Mouse (Mus musculus): ENCODE results near the gene Sbf2.
A peak's percentile ranks its signal among the peaks of the same experiment; 100 is the strongest.
"Not testable (repeated sequence)": the region's sequence is repeated elsewhere in the genome, so short reads cannot be mapped to it uniquely, and the experiment has no call there.

Sbf2 gene

DNA sequence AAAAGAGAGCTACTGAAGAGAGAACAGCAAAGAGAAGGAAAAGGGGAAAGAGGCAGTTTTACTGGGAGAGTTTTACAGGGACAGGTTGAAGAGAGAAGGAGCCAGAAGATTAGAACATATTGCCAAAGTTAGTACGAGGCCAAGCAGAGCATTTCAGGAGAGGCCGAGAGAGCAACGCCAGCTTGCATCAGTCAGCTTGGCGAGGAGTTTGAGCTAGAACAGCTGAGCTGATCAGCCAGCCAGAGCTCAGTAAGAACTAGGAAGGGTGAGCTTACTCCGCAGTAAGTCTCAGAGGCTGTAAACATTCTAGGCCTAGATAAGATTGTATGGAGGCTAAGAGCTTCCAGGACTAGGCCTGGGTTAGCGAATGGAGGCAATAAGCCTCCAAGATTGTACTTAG lies 222.1 kb downstream of the Sbf2 start:
- no peak for DNase-seq (ENCODE audit: low spot score in 2 of 2)

DNA sequence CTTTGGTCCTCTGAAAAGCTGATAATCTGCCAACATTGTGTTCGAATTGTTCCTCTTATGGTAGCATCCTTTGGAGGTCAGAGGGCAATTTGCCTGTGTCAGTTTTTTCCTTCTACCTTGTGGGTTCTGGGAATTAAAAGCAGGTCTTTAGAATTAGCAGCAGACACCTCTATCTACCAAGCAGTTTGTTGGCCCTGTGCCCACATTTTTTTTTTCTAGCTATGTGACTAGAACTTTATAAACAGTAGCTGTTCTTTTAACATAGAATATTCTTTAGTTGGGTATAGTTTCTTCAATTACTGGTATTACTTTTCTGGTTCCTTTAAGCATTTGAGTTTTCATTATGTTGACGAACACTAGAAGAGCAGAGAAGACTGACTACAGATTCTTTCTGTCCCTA lies 223.1 kb downstream of the Sbf2 start:
- DNase-seq (ENCODE audit: low spot score in 2 of 2): no peak

DNA sequence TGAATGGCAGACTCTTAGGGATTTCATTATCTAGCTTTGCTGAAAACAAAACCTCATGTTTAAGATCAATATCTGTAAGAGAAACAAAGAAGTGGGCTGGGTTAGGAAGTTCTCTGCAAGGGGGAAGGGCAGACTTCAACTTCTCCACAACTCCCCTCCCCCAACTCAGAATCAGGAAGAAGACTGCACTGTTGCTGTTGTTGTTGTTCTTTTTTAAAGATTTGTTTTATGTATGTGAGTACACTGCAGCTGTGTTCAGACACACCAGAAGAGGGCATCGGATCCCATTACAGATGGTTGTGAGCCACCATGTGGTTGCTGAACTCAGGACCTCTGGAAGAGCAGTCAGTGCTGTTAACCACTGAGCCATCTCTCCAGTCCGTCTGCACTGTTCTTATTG lies 225.8 kb downstream of the Sbf2 start:
- not testable (repeated sequence) for DNase-seq (ENCODE audit: low spot score in 2 of 2)

DNA sequence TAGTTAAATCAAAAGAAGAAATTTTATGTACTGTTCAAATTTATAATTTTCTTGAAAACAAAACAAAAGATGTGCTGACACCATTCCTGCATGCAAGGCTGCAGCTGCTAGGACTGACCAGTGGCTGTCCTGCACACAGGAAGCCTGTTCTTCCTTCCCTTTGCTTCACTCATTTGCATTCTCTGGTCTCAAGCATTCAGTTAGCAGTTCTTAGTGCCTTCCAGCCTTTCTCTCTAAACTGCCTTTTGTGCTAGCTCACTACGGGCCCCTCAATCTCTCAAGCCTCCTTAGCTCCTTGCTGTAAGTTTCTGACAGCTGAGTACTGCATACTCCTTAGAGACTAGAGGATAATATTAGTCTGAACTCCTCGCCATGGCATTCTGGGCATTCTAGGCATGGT lies 227.2 kb downstream of the Sbf2 start:
- DNase-seq (ENCODE audit: low spot score in 2 of 2): no peak

DNA sequence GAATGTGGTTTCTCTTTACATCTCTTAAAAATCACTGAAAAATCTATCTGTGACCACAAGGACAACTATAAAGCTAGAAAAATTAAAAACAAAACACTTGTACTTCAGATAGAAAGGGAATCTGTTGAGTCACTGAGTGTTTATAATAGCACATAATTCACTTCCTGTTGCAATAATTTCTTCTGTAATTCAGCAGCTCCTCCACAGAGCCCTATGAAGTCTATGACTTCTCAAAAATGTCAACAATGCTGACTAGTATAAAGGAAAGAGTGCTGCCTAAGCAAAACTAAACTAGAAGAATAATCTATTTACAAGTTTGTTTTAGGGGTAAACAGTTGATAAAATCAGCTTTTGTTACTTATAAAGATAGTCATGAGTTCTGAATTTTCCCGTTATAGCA lies 229.2 kb downstream of the Sbf2 start:
- DNase-seq (ENCODE audit: low spot score in 2 of 2): no peak

DNA sequence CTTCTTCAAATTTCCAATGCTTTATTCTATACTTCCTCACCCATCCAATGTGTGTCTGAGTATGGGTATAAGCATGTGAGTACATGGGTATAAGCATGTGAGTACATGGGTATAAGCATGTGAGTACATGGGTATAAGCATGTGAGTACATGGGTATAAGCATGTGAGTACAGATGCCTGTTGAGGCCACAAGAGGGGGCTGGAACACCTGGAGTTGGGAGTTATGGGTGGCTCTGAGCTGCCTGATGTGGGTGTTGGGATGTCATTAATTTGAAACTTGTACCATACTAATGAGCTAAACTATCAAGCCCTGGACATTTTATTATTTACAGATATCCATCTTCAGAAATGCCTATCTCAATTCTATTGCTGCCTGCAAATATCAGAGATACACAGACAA lies 230.4 kb downstream of the Sbf2 start:
- no peak for DNase-seq (ENCODE audit: low spot score in 2 of 2)

DNA sequence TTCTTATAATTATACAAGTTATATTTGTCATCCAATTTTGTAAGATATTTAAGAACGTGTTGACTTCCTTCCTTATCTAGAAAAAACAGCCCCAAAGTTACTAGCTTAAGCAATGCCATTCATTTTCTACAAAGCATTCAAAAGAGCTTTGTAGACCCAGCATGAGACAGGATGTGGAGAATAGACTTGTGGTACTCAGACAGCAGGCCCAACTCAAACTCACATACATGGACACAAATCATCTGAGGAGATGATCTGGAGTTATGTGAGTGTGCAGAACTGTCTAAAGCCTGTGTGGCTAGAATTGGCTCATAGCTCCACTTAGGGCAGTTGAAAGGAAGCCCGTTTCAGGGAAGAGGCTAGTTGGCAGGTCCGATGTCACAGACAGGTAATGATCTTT lies 233.1 kb downstream of the Sbf2 start:
- DNase-seq (ENCODE audit: low spot score in 2 of 2): no peak

DNA sequence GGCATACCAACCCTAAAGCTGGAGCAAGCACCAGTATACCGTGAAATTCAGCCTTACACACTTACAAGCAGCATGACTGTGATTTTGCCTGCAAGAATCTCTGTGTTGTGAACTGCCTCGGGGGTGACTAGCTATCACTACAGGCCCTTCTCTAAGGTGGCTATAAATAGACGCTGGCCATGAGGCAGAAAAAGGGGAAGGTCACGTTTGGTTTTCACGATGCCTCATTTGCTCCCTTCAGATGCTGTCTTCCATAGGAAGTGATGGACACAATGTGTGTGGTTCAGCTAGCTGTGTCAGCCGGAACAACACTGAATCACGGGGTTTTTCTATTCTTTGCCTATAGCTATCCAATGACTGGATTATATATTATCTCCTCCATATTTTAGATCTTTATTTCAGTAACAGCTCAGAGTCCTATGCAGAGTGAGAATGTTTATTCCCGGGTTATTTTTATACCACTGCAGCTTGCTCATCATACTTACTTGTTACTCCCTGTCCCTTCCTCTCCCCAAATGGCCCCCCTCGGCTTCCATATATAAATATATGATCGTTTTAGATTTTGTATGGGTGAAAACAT lies 235.3 kb downstream of the Sbf2 start:
- DNase-seq (ENCODE audit: low spot score in 2 of 2): peak; percentile 15 to 18

DNA sequence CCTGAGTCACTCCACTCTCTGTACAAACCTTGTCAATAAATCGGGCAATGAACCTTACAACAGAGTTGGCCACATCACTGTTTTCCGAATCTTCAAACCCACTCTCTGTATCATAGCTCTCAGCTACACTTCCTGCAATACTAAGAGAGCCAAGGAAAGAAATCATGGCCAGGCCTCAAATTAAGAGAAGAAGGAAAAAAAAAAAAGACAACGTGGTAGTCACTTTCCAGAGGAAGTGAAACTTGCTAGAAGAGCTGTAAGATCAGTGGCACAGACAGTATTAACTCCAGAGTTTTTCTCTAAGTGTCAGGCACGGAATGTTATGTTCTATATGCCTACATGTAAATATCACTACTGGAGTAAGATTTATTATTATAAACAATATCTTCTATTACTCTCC lies 242.2 kb downstream of the Sbf2 start:
- DNase-seq (ENCODE audit: low spot score in 2 of 2): no peak

DNA sequence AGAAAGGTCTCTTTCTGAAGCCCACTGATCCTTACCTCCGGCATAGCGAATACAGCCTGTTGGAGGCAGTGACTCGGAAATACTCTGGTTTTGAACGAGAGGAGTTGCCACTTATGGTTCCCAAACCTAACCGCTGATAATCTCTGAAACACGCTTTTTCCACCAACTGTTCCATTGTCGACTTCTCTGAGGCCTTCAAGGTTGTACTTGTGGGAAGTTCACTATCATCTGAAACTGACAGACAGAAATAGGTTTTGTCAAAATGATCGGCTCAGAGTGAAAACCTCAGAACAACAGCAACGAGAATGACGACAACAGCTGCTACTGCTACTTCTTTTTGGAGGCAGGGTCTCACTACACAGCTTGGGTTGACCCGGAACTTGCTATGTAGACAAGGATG lies 252.7 kb downstream of the Sbf2 start:
- DNase-seq (ENCODE audit: low spot score in 2 of 2): no peak

DNA sequence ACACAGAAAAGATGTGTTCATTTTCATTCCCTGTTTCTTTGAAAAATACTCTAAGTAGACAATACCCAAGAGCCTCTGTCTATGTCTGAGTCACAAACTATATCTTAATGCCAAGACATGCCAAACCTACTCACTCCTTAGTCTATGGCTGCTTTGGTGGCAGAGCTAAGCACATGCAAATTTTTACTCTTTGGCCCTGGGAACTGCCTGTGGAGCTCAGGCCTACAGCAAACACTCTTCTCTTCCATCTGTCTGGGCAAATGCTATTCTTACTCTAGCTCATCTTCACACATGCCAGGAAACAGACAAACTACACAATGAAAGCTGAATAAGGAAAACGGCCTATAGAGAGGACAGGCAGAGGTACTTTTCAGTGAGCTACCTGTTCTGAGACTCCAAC lies 253.2 kb downstream of the Sbf2 start:
- no peak for DNase-seq (ENCODE audit: low spot score in 2 of 2)

DNA sequence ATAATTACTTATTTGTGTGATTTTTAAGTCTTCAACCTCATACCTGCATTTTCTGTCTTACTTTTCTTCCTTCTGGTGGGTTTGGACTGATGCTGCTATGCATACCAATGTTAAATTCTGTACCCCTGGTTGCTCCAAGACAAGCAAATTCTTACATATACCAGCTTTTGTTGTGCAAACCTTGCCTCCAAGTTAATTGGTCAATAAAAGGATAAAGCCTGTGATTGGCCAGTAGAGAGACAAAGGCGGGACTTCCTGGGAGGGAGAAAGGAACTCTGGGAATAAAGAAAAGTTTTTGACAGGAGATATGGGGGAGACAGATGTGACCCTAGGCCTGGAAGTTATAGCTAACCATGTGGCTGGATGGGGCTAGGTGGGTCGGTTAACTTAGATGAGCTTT lies 255.3 kb downstream of the Sbf2 start:
- no peak for DNase-seq (ENCODE audit: low spot score in 2 of 2)

DNA sequence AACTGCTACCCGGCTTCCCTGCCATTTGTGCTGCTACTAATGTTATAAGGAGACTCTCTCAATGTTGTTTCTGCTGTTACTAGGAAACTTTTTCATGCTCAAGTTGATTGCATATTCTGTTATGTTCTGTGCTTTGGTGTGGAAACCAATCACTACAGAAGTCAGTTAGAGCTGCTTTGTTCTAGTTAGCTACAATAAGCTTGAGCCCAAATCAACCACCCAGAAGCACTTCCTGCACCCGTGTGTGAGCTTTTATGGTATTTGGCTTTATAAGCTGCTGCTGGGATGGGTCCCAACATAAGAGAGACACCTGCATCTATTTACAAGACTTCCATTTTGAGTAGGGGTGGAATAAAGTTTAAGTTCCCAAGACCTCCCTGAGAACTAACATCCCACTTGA lies 260.8 kb downstream of the Sbf2 start:
- no peak for DNase-seq (ENCODE audit: low spot score in 2 of 2)

DNA sequence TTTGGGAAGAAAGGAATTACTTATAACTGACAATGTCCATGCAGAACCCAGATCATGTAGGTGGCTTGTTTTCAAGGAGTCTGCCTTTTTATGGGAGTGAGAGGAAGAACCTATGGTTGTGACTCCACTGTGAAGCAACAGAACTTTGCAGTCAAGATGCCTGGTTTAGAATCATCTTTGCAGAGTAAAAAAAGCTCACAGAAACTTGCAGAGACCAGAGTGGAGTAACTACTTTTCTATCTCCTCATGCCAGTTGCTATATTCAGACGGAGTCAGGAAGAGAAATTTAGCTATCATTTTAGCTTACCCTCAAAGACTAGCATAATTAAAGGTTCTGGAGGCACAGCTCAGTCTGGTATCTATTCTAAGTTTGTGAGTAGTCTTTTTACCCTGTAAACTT lies 267.5 kb downstream of the Sbf2 start:
- DNase-seq (ENCODE audit: low spot score in 2 of 2): no peak

DNA sequence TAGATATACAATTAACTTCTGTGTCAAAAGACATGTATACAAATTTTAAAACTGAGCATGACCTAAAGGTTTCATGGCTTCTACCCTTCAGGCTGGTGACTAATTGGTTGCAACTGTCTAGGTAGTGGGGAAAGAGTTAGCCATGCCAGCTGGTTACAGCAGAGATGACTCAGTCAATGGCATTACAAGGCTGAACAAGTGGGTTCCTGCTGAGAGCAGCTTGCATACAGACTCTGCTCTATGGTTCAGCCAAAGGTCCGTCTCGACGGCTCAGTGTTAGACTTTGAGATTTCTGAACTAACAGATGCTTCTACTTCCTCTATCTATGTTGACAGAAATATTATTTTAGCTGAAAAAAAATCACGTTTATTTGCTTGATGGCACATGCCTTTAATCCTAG lies 277.1 kb downstream of the Sbf2 start:
- no peak for DNase-seq (ENCODE audit: low spot score in 2 of 2)

DNA sequence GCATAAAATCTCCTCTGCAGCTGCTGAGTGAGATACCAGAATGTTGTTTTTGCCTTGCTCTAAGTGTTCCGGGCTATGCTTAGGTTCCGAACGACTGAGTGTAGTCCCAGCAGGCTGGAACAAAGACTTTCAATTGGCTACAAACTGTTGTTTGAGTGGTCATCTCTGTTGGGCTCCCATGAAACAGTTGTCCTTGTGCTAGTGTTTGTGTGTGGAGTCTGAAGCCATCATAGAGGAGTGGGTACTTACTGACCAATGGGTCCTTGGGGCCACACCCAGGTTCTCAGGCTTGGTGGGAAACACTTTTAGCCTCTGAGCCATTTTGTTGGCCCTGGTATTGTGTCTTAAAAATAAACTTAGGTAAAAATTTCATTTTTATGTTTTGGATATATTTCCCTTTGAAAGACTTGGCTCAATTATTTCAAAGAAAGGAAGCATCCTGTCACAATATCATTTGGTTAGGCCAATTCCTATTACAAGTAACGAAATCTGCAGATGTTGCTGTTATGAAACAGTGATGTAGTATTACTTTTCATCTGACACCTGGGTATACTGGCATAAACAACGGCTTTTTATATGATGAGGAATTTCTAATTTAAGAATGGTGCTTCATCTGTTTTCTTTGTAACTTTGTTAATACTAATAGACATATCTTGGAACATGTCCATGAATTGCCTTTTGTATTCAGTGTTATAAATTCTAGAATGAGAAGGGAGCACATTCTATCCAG lies 289.2 kb downstream of the Sbf2 start:
- no peak for DNase-seq (ENCODE audit: low spot score in 2 of 2)

DNA sequence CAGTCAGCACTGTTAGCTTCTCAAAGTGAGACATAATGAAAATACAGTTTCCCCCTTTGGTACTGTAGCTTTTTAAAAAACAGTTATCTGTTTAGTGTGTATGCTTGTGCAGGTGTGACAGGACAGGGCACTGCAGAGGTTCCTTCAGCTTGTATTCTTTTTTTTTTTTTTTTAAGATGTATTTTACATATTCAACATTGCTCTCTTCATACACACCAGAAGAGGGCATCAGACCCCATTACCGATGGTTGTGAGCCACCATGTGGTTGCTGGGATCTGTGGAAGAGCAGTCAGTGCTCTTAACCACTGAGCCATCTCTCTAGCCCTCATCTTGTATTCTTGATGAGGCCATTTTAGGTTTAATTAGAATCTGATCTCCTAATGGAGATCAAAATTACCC lies 289.9 kb downstream of the Sbf2 start:
- no peak for DNase-seq (ENCODE audit: low spot score in 2 of 2)

DNA sequence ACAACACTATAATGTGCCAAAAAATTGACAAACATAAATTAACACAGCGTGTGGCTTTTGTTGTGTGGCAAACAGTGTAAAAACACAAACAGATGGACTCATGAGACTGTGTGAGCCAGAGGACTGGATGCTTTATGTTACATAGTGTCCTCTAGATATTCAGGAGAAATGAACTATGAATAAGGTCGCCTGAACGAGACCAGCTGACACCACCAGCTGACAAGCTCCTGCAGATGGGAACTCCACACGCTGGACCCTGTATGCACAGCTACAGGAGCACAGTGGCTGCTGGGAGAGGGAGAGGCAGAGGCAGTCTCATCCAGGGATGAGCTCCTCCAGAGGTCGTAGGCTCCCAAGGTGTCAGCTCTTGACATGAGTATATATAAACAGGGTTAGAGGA lies 293.6 kb downstream of the Sbf2 start:
- DNase-seq (ENCODE audit: low spot score in 2 of 2): no peak

DNA sequence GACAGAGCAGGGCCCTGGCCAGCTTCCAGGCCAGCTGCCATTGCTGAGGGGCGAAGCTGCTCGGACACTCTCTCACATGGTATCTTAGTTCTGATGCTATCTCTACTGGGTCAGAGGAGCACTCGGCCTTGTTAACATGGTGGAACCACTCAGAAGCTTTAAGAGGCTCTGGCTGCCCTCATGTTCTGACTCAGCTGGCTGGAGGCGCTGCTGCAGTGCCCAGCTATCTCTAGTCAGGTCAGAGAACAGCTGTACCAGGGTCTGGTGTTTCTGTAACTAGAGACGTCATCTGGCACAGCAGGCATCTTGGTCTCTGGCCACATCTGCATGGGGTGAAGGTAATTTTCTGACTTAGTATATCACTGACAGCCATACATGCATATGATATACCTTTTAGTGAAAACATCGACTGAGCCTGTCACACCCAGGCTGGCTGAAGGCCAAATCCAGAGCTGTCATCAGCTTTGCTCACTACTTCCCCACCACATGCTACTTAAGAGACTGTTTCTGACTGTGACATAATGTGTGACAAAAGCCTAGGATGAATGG lies 295.7 kb downstream of the Sbf2 start:
- DNase-seq (ENCODE audit: low spot score in 2 of 2): no peak

DNA sequence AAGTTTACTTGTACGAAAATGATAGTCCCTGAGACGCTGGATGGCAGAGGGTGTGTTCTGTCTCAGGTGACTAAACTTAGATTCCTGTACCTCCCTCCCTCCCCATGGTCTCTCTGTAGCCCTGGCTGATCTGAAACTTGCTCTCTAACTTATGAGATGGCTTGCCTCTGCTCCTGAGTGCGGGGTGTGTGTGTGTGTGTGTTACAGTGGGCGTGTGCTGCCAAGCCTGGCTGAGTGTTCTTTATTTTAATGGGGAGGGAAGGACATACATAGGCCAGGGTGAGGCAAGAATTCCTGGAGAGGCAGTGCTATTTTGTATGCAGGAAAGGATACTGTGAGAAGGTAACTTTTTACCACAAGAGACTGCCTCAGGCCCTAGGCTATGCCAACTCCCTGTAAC lies 297.3 kb downstream of the Sbf2 start:
- DNase-seq (ENCODE audit: low spot score in 2 of 2): no peak

DNA sequence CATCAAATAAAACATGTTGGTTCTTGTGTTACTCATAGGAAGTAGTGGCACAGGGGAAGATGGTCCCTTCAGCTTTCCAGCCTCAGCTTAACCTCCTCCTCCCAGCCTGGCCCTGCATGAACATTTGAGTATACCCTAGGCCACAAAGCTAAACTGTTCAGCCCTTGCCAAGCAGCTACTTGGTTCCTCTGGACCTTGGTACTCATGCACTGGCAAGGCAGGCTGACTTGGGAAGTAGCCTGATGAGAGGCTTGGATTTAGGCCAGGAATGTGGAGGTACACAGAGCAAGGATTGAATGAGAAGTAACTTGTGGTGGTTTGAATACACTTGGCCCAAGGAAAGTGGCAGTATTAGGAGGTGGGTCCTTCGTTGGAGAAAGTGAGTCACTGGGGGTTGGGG lies 299.4 kb downstream of the Sbf2 start:
- DNase-seq (ENCODE audit: low spot score in 2 of 2): no peak

DNA sequence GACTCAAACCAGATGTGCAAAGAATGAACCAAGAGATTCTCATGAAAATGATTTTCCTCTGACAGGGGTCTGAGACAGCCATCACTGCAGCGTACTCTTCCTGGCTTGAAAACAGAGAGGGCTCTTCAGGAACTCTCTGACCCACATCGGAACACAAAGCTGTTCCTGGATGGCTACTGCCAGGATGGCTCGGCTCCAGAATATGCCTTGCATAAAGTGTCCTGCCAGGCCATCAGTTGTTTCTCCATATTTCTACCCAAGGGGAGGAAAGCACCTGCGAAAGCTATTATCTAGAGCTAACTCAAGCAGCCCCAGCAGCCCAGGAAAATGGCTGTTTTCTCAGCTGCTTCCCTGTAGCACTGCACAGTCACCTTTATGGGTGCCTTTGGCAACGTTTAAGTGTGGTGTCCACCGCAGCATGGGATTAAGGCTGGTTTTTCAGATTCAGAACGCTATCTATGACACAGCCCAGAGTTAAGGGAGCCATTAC lies 300.3 kb downstream of the Sbf2 start:
- no peak for DNase-seq (ENCODE audit: low spot score in 2 of 2)

DNA sequence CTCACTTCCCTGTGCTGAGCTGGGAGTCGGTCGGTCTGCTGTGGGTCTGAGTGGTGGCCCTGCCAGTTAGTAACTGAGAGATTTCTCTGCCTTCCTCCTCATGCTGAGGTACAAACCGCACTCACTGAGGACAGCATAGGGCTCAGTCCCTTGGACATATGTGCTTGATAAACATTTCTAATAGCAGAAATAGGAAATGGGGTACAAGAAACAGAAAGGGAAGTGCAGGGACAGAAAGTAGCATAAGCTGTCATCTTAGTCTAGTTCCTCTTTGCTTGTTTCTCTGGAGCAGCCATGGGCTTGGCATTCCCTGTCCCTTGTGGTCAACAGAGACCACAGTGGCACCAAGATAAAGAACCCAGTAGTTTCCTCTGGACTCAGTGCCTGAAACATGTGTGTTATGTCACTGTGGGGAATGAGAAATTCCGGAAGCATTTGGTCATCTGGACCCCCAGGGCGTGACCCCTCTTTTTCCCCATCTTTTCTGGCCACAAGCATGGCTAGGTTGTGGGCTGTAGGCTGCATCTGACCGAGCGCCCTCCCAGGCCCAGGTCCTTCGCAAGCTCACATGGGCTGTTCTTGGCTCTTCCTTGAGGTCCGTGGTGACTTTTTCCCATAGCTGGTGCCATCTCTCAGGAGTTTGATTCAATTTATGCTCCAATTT lies 301.2 kb downstream of the Sbf2 start:
- no peak for DNase-seq (ENCODE audit: low spot score in 2 of 2)

Measured in frontal cortex, postnatal 10 days (tissue).